Mouse (Mus musculus) limb, embryonic 11.5 days (tissue): ENCODE measurements around the gene Six5. TPM values are rescaled to one million over a fixed set of nuclear protein-coding genes. Genes with fewer than 3 reads are reported as not detected.

ENCODE experiments used
- ATAC-seq: fragments of 200-750 bp; cut with Nextera tagmentation; 2 replicates; pipeline ENCODE4 v1.8.0; 2017; ENCODE audit warnings: low read depth; ENCODE audit not compliant: insufficient number of reproducible peaks, low FRiP score, low TSS enrichment
- DNase-seq: peaks from one replicate; pipeline ENCODE4 v3.0.0-alpha.2; 2015; ENCODE audit warnings: low spot score
- H3K27ac ChIP-seq: fragments of 300-500 bp; sonication (generic); replicated peaks from 2 replicates; pipeline ENCODE4 v1.5.1; 2014; ENCODE audit warnings: low read depth, mild to moderate bottlenecking, low read length
- H3K27me3 ChIP-seq: fragments of 300-500 bp; sonication (generic); 2 replicates; pipeline ENCODE4 v1.6.1; 2014; ENCODE audit warnings: mild to moderate bottlenecking, low read length, mixed read lengths; ENCODE audit not compliant: control insufficient read depth, insufficient read depth
- H3K36me3 ChIP-seq: fragments of 300-500 bp; sonication (generic); 2 replicates; pipeline ENCODE4 v1.6.1; 2014; ENCODE audit warnings: mild to moderate bottlenecking, low read length, moderate library complexity, mixed read lengths; ENCODE audit not compliant: control insufficient read depth, insufficient read depth
- H3K4me1 ChIP-seq: fragments of 300-500 bp; sonication (generic); 2 replicates; pipeline ENCODE4 v1.6.1; 2014; ENCODE audit warnings: low read length, mixed read lengths; ENCODE audit not compliant: control insufficient read depth, insufficient read depth
- H3K4me2 ChIP-seq: fragments of 300-500 bp; sonication (generic); 2 replicates; pipeline ENCODE4 v1.6.1; 2014; ENCODE audit warnings: low read depth, mild to moderate bottlenecking, moderate library complexity; ENCODE audit not compliant: severe bottlenecking
- H3K4me3 ChIP-seq: fragments of 300-500 bp; sonication (generic); 2 replicates; pipeline ENCODE4 v1.5.1; 2014; ENCODE audit warnings: low read depth, low read length
- H3K9ac ChIP-seq: fragments of 300-500 bp; sonication (generic); 2 replicates; pipeline ENCODE4 v1.6.1; 2014; ENCODE audit warnings: mild to moderate bottlenecking, low read length
- H3K9me3 ChIP-seq: fragments of 300-500 bp; sonication (generic); 2 replicates; pipeline ENCODE4 v1.6.1; 2016; ENCODE audit warnings: low read length; ENCODE audit not compliant: control insufficient read depth
- WGBS: fragments of 180-500 bp; shearing (Covaris S2); extraction: QIAGEN DNeasy Blood & Tissue Kit; methylation state at CpG from one replicate; pipeline ENCODE4 v1.1.7; 2014; 5-methylcytosine and 5-hydroxymethylcytosine counted together
- polyA plus RNA-seq: library from polyadenylated mRNA; unstranded; fragments of >200 nt; fragmentation: Nextera tagmentation; extraction: Ambion mirVana; gene quantifications from 2 replicates; pipeline ENCODE4 v1.2.1, GENCODE M21; 2014

The Six5 gene
- polyA plus RNA-seq, 1 experiment from 2014 or later: 8.9 TPM

DNA sequence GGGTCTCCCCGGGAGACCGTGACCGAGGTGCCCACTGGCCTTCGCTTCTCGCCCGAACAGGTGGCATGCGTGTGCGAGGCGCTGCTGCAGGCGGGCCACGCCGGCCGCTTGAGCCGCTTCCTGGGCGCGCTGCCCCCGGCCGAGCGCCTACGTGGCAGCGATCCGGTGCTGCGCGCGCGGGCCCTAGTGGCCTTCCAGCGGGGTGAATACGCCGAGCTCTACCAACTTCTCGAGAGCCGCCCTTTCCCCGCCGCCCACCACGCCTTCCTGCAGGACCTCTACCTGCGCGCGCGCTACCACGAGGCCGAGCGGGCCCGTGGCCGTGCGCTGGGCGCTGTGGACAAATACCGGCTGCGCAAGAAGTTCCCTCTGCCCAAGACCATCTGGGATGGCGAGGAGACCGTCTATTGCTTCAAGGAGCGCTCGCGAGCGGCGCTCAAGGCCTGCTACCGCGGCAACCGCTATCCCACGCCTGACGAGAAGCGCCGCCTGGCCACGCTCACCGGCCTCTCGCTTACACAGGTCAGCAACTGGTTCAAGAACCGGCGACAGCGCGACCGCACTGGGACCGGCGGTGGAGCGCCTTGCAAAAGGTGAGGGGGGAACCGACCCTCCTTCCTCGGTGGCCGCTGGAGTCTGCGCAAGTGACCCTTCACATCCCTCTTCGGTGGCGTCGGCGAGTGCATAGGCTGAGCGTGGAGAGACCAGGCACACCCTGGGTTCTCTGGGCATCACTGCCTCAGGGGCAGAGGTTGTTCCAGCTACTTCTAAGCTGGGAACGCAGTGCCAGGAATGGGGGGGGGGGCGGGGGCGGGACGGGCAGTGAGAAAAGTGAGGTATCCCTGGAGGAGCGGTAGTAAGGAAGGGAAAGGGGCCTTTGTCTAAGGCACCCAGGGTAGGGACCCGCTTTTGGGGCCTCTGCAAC lies 694 bp downstream of the Six5 start:
- Histone ChIP-seq H3K27ac (peak overlapping the region; percentile 97), H3K36me3 (0 out of 2 replicates have a peak, but pooled peaks cover 3% of the 10 kb centered on the region), H3K4me2 (peak overlapping the region; percentile 96), H3K9me3 (no peaks in the 10 kb centered on the region; the same call in 1 of the 2 replicates), H3K27me3 (no peaks in the 10 kb centered on the region), H3K9ac (peak overlapping the region; percentile 92), H3K4me3 (peak overlapping the region; percentile 82), H3K4me1 (peaks cover 18% of the 10 kb centered on the region)
- no peak for ATAC-seq
- WGBS: under 1% methylated on average over 77 of the region's 87 CpGs
- DNase-seq: peak; percentile 71

- DNase-seq (peak; percentile 87), ATAC-seq (peak; percentile 10)
- no peaks in the 10 kb centered on the region; the same call in 1 of the 2 replicates for H3K9me3 ChIP-seq
- H3K4me2 ChIP-seq: peak overlapping the region; percentile 96
- under 1% methylated on average over 19 of the region's 19 CpGs for WGBS
- peaks cover 18% of the 10 kb centered on the region for H3K4me1 ChIP-seq
- peak overlapping the region; percentile 82 for H3K4me3 ChIP-seq
- H3K27me3 ChIP-seq: no peaks in the 10 kb centered on the region
- 0 out of 2 replicates have a peak, but pooled peaks cover under 1% of the 10 kb centered on the region for H3K36me3 ChIP-seq
- H3K9ac ChIP-seq: peak overlapping the region; percentile 60
- 0 out of 2 replicates have a peak overlapping the region, but pooled peaks have one; percentile 36 for H3K27ac ChIP-seq
These were observed 1.3 kb downstream of the Six5 start for GRCm38 (mm10) chr7:19095751-19096110.

DNA sequence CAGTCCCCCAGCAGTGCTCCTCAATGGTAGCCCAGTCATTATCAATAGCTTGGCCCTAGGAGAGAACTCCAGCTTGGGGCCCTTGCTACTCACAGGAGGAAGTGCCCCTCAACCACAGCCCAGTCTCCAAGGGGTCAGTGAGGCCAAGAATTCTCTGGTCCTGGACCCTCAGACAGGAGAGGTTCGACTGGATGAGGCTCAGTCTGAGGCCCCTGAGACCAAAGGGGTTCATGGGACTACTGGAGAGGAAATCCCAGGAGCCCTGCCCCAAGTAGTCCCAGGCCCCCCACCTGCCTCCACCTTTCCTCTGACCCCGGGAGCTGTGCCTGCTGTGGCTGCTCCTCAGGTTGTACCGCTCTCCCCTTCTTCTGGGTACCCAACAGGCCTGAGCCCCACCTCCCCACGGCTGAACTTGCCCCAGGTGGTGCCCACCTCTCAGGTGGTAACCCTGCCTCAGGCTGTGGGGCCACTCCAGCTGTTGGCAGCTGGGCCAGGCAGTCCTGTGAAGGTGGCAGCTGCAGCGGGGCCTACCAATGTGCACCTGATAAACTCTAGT lies 2.1 kb downstream of the Six5 start:
- Histone ChIP-seq H3K27ac (no peak overlapping the region; the same call in 1 of the 2 replicates), H3K27me3 (no peaks in the 10 kb centered on the region), H3K4me3 (peak overlapping the region; percentile 82), H3K9me3 (no peaks in the 10 kb centered on the region; the same call in 1 of the 2 replicates), H3K4me1 (peaks cover 18% of the 10 kb centered on the region), H3K9ac (peak overlapping the region; percentile 60), H3K36me3 (no peaks in the 10 kb centered on the region), H3K4me2 (peak overlapping the region; percentile 96)
- 57% methylated on average over 5 of the region's 5 CpGs for WGBS
- DNase-seq (no peak), ATAC-seq (no peak)

DNA sequence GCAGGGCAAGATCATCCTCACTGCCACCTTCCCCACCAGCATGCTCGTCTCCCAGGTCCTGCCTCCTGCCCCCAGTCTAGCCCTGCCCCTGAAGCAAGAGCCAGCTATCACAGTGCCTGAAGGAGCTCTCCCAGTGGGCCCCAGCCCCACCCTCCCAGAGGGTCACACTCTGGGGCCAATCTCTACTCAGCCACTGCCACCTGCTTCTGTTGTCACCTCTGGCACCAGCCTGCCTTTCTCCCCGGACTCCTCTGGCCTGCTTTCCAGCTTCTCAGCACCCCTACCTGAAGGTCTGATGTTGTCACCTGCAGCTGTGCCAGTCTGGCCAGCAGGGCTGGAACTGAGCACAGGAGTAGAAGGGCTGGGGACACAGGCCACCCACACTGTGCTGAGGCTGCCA lies 2.8 kb downstream of the Six5 start:
- H3K9ac ChIP-seq: no peak overlapping the region
- no peak for ATAC-seq
- no peak overlapping the region for H3K4me2 ChIP-seq

GRCm38 (mm10) chr7:19097863-19098262 lies 3.5 kb downstream of the Six5 start:
- Histone ChIP-seq H3K4me1 (peaks cover 15% of the 10 kb centered on the region), H3K27me3 (no peaks in the 10 kb centered on the region), H3K4me2 (no peak overlapping the region), H3K27ac (no peak overlapping the region), H3K9me3 (no peaks in the 10 kb centered on the region; the same call in 1 of the 2 replicates), H3K9ac (no peak overlapping the region), H3K4me3 (no peak overlapping the region), H3K36me3 (no peaks in the 10 kb centered on the region)
- ATAC-seq (no peak), DNase-seq (no peak)

More for the DNA sequence above, 2.8 kb downstream of the Six5 start:
- Histone ChIP-seq H3K27ac (no peak overlapping the region), H3K4me1 (peaks cover 15% of the 10 kb centered on the region), H3K27me3 (no peaks in the 10 kb centered on the region), H3K9me3 (no peaks in the 10 kb centered on the region; the same call in 1 of the 2 replicates), H3K4me3 (no peak overlapping the region), H3K36me3 (no peaks in the 10 kb centered on the region)
- DNase-seq: no peak
- WGBS: 62% methylated on average over 2 of the region's 2 CpGs

GRCm38 (mm10) chr7:19098811-19099210 lies 4.4 kb downstream of the Six5 start:
- no peaks in the 10 kb centered on the region for H3K27me3 ChIP-seq
- H3K9ac ChIP-seq: no peak overlapping the region
- peaks cover 12% of the 10 kb centered on the region for H3K4me1 ChIP-seq
- ATAC-seq: no peak
- H3K4me2 ChIP-seq: no peak overlapping the region
- DNase-seq: no peak
- H3K27ac ChIP-seq: no peak overlapping the region
- H3K36me3 ChIP-seq: no peaks in the 10 kb centered on the region
- 64% methylated on average over 7 of the region's 7 CpGs for WGBS
- H3K4me3 ChIP-seq: no peak overlapping the region
- no peaks in the 10 kb centered on the region; the same call in 1 of the 2 replicates for H3K9me3 ChIP-seq

GRCm38 (mm10) chr7:19100290-19100689 lies 5.9 kb downstream of the Six5 start:
- H3K4me3 ChIP-seq: no peak overlapping the region
- H3K4me1 ChIP-seq: peaks cover 12% of the 10 kb centered on the region
- H3K27me3 ChIP-seq: no peaks in the 10 kb centered on the region
- WGBS: 75% methylated on average over 1 of the region's 1 CpGs
- no peak overlapping the region for H3K4me2 ChIP-seq
- no peak for ATAC-seq
- DNase-seq: no peak
- no peaks in the 10 kb centered on the region for H3K9me3 ChIP-seq
- H3K27ac ChIP-seq: no peak overlapping the region
- H3K9ac ChIP-seq: no peak overlapping the region
- H3K36me3 ChIP-seq: no peaks in the 10 kb centered on the region

DNA sequence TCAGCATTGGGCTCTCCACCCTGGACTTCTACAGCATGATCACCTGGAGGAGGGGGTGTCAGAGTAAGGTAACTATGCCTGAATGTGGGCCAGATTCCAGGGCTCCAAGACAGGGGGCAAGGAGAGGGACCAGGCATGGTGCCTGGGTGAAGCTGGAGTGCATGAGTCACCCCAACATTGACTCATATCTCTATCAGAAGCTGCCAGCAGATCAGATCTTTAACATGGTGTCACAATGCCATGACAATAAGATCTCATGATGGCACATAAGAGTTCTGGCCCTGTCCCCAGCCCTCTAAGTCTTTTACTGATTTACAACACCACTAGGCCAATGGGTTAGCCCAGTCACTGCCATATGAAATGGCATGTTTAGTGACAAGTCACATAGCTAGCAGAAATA lies 9.3 kb downstream of the Six5 start:
- no peaks in the 10 kb centered on the region for H3K36me3 ChIP-seq
- no peak overlapping the region for H3K4me2 ChIP-seq
- H3K4me1 ChIP-seq: no peaks in the 10 kb centered on the region
- DNase-seq (no peak), ATAC-seq (no peak)
- no peaks in the 10 kb centered on the region for H3K27me3 ChIP-seq
- H3K27ac ChIP-seq: no peak overlapping the region
- H3K4me3 ChIP-seq: no peak overlapping the region
- no peaks in the 10 kb centered on the region for H3K9me3 ChIP-seq
- H3K9ac ChIP-seq: no peak overlapping the region
